Mouse (Mus musculus): ENCODE measurements around the gene Slc35g2. TPM values are rescaled to one million over a fixed set of nuclear protein-coding genes. Genes with fewer than 3 reads are reported as not detected.

Gene Slc35g2
- polyA plus RNA-seq, 1 experiment from 2014 or later, result 8.0 TPM

DNA sequence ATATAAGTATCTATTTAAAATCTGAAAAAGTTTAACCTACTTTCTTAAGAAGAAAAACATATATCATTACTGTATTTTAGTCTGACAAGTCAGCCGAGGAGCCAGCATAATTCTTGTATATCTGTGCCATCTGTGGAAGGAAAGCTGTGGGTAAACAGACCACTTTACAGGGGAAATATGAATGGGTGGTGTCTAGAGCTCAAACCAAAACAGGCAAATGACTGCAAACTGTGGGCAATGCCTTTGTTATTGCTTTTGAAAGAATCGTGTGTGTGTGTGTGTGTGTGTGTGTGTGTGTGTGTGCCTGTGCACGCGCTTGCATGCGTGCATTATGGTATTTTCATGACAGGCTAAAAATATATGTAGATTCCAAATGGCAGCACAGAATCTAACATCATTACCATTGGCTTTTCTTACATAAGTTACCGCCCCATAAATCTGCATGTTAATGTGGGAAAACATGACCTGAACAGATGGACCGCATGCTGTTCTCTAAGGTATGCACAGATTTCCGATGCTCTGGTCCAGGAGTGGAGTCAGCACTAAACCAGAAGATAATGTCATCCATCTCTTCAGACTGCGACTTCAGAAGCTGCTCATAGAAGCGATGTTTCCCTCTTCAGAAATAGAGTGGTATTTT is 10.5 kb downstream of the Slc35g2 start:
- Histone ChIP-seq H3K4me2 (no peak overlapping the region), H3K9me3 (ENCODE audit: low read depth, low read length) (no peaks in the 10 kb centered on the region), H3K27ac (ENCODE audit: low read depth) (no peak overlapping the region), H3K27me3 (ENCODE audit: insufficient read depth, low read length) (no peaks in the 10 kb centered on the region), H3K4me3 (ENCODE audit: low read depth, low read length) (no peak overlapping the region), H3K4me1 (ENCODE audit: insufficient read depth) (no peaks in the 10 kb centered on the region), H3K9ac (no peak overlapping the region), H3K36me3 (ENCODE audit: insufficient read depth) (no peaks in the 10 kb centered on the region)
- no peak for ATAC-seq (ENCODE audit: insufficient read depth)
- DNase-seq, result no peak
- no peak for TF ChIP-seq CTCF (IDR thresholded peaks at IDR 0.05; ENCODE audit: low read depth)
- WGBS, result 84% methylated on average over 10 of the region's 10 CpGs

DNA sequence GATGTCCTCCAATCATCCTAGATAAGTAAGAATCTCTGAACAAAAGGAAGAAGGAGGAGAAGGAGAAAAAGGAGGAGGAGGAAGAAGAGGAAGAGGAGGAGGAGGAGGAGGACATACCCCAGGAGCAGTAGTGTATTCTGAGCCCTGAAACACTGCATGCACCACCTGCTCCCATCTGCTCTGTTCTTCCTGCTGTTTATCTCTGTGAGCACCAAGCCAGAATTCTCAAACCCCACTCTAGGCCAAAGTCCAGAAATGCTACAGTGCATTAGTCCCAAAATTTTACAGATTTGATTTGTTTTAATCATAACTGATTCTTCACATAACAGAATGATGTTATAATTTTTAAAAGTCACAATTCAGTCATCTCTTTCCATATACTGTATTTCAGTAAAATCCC is 11.9 kb downstream of the Slc35g2 start:
- DNase-seq (no peak), ATAC-seq (ENCODE audit: insufficient read depth) (no peak)
- TF ChIP-seq CTCF (IDR thresholded peaks at IDR 0.05; ENCODE audit: low read depth), result no peak
- Histone ChIP-seq H3K27ac (ENCODE audit: low read depth) (no peak overlapping the region), H3K36me3 (ENCODE audit: insufficient read depth) (no peaks in the 10 kb centered on the region), H3K4me2 (no peak overlapping the region), H3K27me3 (ENCODE audit: insufficient read depth, low read length) (no peaks in the 10 kb centered on the region), H3K9me3 (ENCODE audit: low read depth, low read length) (no peaks in the 10 kb centered on the region), H3K4me3 (ENCODE audit: low read depth, low read length) (no peak overlapping the region), H3K9ac (no peak overlapping the region), H3K4me1 (ENCODE audit: insufficient read depth) (no peaks in the 10 kb centered on the region)

DNA sequence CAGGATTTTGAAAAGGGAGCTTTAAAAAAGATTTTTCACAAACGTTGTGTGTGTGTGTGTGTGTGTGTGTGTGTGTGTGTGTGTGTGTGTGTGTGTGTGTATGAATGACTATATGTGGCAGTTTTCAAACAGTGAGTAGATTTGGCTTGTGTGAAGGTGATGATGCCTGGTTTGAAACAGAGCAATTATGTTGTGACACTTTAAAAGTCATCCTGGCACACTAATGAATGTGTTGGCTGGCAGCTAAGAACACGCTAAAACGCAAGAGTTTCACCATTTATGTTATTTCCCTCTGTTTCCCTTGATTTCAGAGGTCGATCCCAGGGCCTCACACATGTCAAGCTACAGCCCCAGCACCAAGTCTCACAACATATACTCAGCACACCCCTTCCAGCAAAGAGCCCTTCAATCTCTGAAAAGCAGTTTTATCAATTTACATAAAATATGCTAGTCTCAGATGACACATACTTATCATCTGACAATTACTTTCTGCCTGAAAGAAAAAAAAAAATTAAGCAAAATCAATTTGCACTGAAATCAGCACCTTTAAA is 12.8 kb downstream of the Slc35g2 start:
- DNase-seq, result no peak
- no peak for ATAC-seq (ENCODE audit: insufficient read depth)
- no peaks in the 10 kb centered on the region for H3K4me1 ChIP-seq (ENCODE audit: insufficient read depth)
- TF ChIP-seq CTCF (IDR thresholded peaks at IDR 0.05; ENCODE audit: low read depth), result no peak
- no peak overlapping the region for H3K4me2 ChIP-seq
- no peaks in the 10 kb centered on the region for H3K36me3 ChIP-seq (ENCODE audit: insufficient read depth)
- 64% methylated on average over 4 of the region's 4 CpGs for WGBS
- H3K9ac ChIP-seq, result no peak overlapping the region
- no peak overlapping the region for H3K4me3 ChIP-seq (ENCODE audit: low read depth, low read length)
- H3K27ac ChIP-seq (ENCODE audit: low read depth), result no peak overlapping the region
- no peaks in the 10 kb centered on the region for H3K27me3 ChIP-seq (ENCODE audit: insufficient read depth, low read length)
- H3K9me3 ChIP-seq (ENCODE audit: low read depth, low read length), result no peaks in the 10 kb centered on the region

DNA sequence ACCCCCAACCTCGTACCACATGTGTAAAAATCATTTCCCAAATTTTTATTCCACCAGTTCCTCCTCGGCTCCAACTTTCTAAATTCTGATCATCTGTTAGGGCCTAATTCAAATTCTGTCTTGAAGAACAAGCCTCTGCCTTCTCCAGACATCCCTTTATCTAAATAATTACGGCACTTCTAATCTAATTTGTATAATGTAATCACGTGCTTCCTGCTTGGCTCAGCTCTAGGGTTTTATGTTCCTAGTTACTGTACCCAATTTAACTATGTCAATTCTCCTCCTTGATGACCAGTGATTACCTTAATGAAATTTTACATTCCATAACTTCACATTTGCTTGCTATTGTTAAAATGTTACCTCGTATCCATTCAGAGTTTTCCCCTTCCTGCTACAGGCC is 15.2 kb downstream of the Slc35g2 start:
- Histone ChIP-seq H3K4me2 (no peak overlapping the region), H3K4me3 (ENCODE audit: low read depth, low read length) (no peak overlapping the region), H3K4me1 (ENCODE audit: insufficient read depth) (no peaks in the 10 kb centered on the region), H3K36me3 (ENCODE audit: insufficient read depth) (0 out of 2 replicates have a peak, but pooled peaks cover 5% of the 10 kb centered on the region), H3K27ac (ENCODE audit: low read depth) (no peak overlapping the region), H3K9ac (no peak overlapping the region), H3K9me3 (ENCODE audit: low read depth, low read length) (no peaks in the 10 kb centered on the region), H3K27me3 (ENCODE audit: insufficient read depth, low read length) (no peaks in the 10 kb centered on the region)
- WGBS, result 55% methylated on average over 5 of the region's 5 CpGs
- TF ChIP-seq CTCF (IDR thresholded peaks at IDR 0.05; ENCODE audit: low read depth), result no peak
- ATAC-seq (ENCODE audit: insufficient read depth) (no peak), DNase-seq (no peak)

DNA sequence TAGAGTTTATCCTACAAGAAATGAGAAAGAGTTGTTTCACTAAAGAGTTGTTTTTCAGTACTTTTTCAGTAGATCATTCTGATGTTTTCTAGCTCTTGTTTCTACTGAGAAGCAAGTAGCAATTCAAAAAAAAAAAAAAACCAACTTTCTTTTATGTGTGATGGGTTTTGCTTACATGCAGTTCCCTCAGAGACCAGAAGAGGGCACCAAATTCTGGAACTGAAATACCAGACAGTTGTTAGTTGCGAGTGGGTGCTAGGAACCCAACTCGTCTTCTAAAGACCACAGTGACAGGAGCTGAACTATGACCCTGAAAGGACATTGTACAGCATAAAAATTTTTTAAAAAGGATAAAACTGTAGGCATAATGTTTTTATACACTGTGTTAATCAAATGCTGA is 22.6 kb downstream of the Slc35g2 start:
- Histone ChIP-seq H3K4me2 (no peak overlapping the region), H3K36me3 (ENCODE audit: insufficient read depth) (0 out of 2 replicates have a peak, but pooled peaks cover 5% of the 10 kb centered on the region), H3K27me3 (ENCODE audit: insufficient read depth, low read length) (no peaks in the 10 kb centered on the region), H3K27ac (ENCODE audit: low read depth) (no peak overlapping the region), H3K9me3 (ENCODE audit: low read depth, low read length) (peaks cover 6% of the 10 kb centered on the region; the same call in 1 of the 2 replicates), H3K4me1 (ENCODE audit: insufficient read depth) (no peaks in the 10 kb centered on the region), H3K9ac (no peak overlapping the region), H3K4me3 (ENCODE audit: low read depth, low read length) (no peak overlapping the region)
- no peak for ATAC-seq (ENCODE audit: insufficient read depth)
- peak; percentile 46 for DNase-seq
- 91% methylated on average over 2 of the region's 2 CpGs for WGBS
- TF ChIP-seq CTCF (IDR thresholded peaks at IDR 0.05; ENCODE audit: low read depth), result peak; percentile 62

DNA sequence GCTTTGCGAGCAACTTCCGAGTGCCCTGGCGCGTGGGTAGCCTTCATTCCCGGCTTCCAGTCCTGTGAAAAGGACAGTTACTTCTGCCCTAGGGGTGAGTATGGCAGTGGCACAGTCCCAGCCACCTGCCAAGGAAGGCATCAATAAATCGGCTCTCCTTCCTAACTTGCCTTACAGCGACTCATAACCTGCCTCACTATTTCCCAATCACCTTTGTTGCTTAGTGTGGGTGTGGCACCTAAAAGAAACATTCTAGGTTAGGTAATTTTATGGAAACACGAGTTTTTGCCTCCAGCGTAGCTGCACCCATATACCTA is 24.3 kb downstream of the Slc35g2 start:
- Histone ChIP-seq H3K36me3 (ENCODE audit: insufficient read depth) (no peaks in the 10 kb centered on the region), H3K4me2 (peak overlapping the region; percentile 79), H3K9me3 (ENCODE audit: low read depth, low read length) (peaks cover 6% of the 10 kb centered on the region; the same call in 1 of the 2 replicates), H3K27me3 (ENCODE audit: insufficient read depth, low read length) (no peaks in the 10 kb centered on the region), H3K4me1 (ENCODE audit: insufficient read depth) (no peaks in the 10 kb centered on the region), H3K9ac (peak overlapping the region; percentile 85), H3K4me3 (ENCODE audit: low read depth, low read length) (peak overlapping the region; percentile 97), H3K27ac (ENCODE audit: low read depth) (peak overlapping the region; percentile 90)
- DNase-seq, result no peak
- ATAC-seq (ENCODE audit: insufficient read depth), result peak; percentile 26; the same call in 1 of the 2 replicates
- WGBS, result 9% methylated on average over 9 of the region's 9 CpGs
- no peak for TF ChIP-seq CTCF (IDR thresholded peaks at IDR 0.05; ENCODE audit: low read depth)

DNA sequence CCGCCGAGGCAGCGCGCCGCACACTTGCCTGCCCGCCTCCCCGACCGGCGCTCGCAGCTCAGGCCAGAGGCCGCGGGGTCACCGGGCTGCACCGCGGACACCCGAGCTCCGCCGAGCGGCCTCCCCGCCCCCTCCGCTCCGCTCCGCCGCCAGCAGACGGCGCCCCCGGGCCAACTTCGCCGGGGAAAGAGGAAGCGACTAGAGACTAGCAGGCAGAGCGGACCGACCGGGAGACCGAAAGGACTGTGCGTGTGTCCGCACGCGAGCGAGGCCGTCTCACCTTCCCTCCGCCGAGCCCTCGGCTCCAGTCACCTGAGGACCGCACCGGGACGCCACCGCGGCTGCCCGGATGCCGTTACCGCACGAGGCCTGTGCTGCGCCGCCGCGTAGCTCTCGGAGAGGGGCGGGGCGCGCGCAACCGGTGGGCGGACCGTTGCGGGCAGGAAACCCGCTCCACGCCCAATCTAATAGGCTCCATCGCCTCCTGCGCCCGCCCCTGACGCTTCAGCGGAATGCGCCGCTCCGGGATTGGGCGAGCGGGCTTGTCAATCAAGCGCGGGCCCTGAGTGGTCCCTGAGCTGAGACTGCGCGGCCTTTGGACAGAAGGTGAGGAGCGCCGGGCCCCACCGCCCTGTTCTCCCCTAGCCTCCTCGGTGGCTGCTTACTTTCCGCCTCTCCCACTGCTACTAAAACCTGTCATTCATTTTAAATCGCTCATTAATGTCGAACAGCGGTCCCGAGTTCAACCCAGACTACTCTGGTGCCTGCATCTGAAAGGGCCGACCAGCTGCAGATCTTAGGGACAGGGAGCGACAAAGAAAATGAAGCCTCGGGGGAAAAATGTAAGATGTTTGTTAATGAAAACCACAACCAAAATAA is 24.9 kb downstream of the Slc35g2 start, which contains the start of gene Nck1:
Nck1 (minus strand) TSS at position 420 of the 879 bp plus-strand sequence.
- Histone ChIP-seq H3K36me3 (ENCODE audit: insufficient read depth) (no peaks in the 10 kb centered on the region), H3K9ac (peak within 1 kb of the TSS; percentile 85), H3K9me3 (ENCODE audit: low read depth, low read length) (peaks cover 6% of the 10 kb centered on the region; the same call in 1 of the 2 replicates), H3K27ac (ENCODE audit: low read depth) (peak within 1 kb of the TSS; percentile 90), H3K4me1 (ENCODE audit: insufficient read depth) (no peaks in the 10 kb centered on the region), H3K4me2 (peak within 1 kb of the TSS; percentile 79), H3K27me3 (ENCODE audit: insufficient read depth, low read length) (no peaks in the 10 kb centered on the region), H3K4me3 (ENCODE audit: low read depth, low read length) (peak within 1 kb of the TSS; percentile 97)
- DNase-seq, result peak; percentile 99
- under 1% methylated on average over 89 of the region's 93 CpGs for WGBS
- peak; percentile 69 for TF ChIP-seq CTCF (IDR thresholded peaks at IDR 0.05; ENCODE audit: low read depth)
- ATAC-seq (ENCODE audit: insufficient read depth), result peak; percentile 100

Data from lung, embryonic 14.5 days (tissue).